Mouse (Mus musculus) mature B cell (primary cell): ENCODE data around the gene Dhx35.

Experiments
- in situ Hi-C: fragments of 300-500 bp; cut with MboI; formaldehyde crosslinking; loops from 2 replicates; pipeline ENCODE4 v1.14.3; 2019

The Dhx35 gene

DNA sequence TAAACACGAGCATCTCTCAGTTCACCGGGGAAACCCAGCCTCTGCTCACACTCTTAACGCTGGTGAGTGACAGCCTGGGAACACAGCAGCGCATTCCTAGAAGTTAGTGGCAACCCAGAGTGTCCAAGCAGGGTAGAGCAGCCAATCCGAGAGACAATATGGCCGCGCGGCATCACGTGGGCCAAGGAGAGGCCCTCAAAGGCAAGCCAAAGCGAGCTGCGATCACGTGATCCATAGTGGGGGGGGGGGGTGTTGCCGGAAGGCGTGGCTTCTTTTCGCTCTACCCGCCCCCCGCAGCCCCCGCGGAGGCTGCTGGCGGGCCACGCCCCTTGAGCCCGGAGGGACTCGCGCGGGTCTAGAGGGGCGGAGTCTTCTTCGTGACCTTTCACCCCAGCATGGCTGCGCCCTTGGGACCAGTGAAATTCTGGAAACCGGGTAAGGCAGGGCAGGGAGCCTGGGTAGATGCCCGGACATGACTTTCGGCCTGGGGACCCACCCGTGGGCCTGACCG is at the start of gene Dhx35:
TSS of gene Dhx35 (plus strand) at position 314 of the 511 bp plus-strand sequence.
- in situ Hi-C loops: no loop called here

DNA sequence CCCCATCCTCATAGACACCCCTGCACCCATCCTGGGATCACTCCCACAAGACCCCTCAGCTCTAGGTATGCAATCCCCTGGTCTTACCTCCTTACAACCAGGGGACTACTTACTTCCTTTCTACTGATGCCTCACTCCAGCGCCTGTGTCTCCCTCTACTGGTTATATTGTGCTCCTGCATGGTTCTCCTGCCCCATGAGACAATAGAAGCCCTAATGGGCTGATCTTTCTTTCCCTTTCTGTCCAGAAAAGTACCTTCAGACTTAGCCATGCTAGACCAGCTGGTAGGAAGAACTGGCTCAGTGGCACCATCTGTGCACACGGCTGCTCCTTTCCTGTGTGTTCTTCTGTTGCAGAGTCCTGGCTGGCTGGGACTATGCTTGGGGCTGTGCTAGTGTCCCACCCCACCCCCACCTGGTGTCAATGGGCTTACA is 49.5 kb upstream of the Dhx35 start:
- in situ Hi-C loops: no loop called here

DNA sequence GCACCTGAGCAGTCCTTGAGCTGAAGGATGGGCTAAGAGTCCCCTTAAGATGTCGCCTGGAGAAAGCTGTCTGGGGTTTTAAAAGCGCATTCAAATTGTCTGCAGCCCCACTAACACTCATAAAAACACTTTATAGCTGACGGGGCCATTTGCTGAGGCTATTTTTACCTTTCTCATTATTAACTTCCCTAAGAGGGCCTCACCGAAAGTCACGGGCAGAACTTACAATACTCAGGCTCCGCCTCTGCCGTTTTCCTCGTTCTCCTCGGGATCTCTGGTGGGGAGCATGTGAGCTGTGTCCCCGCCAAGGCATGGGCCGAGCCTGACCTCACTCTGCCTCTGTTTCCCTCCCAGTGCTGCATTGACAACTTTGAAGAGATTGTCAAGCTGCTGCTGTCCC is 48.4 kb upstream of the Dhx35 start:
- in situ Hi-C loops: no loop called here

DNA sequence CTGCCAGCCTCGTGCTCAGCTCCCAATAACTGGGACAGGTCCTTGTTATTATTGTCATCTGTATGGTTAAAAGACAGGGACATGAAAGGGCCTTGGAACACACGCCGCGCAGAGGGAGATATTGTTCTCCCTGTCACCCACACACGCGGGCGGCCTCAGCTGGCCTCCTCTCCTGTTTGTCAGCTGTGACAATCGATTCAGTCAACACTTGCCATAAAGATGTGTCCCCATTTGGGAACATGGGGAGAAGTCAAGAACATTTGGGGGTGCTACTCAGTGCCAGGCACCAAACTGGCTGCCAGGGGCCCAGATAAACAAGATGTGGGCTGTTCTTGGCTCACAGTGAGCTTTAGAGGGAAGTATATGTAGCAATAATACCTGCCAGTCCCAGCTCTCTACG is 45.2 kb upstream of the Dhx35 start:
- in situ Hi-C loops: no loop called here

DNA sequence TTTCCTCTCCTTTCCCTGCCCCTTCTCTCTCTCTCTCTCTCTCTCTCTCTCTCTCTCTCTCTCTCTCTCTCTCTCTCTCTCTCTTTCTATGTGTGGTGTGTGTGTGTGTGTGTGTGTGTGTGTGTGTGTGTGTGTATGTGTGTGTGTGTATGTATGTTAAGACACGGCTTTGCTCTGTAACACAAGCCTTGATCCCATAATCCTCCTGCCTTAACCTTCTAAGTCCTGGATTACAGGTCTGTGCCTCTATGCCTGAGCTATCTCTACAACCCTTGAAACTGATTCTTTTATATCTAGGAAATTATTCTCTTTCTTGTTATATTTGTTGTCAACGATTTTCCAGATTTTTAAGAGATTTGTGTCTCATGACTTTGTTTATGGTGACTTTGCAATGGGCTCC is 34.4 kb upstream of the Dhx35 start:
- in situ Hi-C loops: no loop called here

DNA sequence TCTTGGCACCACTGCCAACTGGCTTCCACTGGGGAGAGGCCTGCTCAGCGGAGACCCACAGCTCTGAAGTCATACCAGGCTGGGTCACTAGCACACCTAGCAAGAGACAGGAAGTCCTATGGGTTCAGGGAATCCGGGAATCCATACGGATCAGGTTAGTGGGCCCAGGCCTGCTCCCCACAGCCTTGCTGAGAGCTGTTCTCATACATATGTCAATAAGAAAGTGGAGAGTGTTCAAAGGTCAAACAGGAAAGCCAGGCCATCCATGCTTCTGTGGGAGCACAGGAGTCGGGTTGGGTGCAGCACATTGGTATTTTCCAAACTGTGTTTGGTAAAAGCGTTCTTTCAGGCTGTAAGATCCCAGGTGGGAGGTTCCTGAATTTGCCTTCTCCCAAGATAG is 32.3 kb upstream of the Dhx35 start:
- in situ Hi-C loops: no loop called here

DNA sequence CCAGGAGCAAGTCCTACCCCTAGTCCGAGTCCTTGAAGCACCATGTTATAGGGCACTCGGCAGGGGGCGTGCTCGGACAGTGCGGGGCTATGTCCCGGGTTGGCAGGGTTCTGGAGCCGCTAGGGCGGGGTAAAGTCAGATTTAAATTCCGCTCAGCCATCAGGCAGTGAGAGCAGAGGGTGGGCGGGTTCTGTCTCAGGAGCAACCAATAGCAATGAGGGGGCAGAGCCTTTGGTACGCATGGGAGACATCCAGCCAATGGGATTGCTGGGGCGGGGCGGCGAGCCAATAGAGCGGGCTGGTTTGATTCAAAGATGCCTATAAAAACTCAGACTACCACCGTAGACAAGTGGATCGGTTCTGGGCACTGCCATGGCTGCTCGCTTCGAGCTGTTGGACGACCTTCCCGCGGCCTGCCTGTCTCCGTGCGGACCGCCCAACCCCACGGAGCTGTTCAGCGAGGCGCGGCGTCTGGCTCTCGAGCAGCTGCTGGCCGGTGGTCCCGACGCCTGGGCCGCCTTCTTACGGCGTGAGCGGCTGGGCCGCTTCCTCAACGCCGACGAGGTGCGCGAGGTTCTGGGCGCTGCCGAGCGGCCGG is 26.8 kb upstream of the Dhx35 start, which contains the start of gene Fam83d:
TSS of gene Fam83d (plus strand) at position 352 of the 598 bp plus-strand sequence.
- in situ Hi-C loops: no loop called here

DNA sequence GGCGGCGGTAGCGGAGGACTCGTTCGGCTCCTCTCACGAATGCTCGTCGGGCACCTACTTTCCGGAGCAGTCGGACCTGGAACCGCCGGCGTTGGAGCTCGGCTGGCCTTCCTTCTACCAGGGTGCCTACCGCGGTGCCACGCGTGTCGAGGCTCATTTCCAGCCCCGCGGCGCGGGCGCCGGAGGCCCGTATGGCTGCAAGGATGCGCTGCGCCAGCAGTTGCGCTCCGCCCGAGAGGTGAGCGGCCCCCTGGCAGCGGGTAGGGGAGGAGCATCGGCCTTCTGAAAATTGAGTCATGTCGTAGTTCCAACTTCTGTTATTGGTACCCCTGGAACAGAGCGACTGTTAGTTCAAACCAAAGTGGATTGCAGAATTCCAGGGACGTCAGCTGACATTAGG is 26.3 kb upstream of the Dhx35 start:
- in situ Hi-C loops: no loop called here

DNA sequence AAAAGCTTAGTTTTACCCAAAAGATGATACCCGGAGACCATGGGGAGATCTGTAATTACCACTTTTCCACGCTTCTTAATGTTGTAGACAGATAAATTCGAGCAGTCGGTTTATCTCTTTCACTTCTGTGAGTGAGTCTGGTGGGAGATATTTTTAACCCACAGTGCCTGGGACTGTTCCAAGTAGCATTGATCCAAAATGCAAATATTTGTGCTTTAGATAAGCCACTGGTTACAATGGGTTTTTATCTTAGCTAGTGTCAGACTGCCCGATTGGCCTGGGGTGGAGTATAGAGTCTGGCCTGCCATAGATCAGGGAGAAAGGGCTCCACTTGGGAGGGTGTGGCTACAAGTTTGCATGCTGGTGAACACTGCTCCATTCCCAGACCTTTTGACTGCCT is 25.8 kb upstream of the Dhx35 start:
- in situ Hi-C loops: no loop called here

DNA sequence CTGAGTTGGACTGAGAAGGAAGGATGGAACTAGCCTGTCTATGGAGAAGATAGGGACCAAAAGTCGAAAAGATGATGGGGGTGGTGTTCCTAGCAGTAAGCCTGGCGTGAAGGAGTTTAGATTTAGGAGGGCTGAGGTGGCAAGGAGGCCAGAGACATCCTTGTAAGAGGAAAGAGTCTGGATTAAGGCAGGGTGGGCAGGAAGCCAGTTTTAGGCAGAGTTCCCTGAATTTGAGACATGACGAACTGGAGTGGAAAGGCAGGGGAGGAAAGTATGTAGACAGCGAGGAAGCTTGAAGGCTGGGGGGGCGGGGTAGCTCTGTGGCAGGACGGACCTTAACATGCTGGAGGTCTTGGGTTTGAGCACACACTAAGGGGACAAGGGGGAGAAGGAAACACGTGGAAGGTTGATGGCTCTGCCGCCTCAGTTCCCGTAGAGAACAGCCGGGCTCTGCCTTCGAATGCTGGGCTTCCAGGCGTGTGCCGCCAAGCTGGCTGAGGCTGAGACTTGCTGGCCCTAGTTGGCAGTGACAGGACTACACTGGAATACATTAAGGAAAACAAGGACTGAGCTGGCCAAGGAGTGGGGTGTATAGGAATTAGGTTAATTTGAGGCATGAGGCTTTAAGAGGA is 24.4 kb upstream of the Dhx35 start:
- in situ Hi-C loops: no loop called here

DNA sequence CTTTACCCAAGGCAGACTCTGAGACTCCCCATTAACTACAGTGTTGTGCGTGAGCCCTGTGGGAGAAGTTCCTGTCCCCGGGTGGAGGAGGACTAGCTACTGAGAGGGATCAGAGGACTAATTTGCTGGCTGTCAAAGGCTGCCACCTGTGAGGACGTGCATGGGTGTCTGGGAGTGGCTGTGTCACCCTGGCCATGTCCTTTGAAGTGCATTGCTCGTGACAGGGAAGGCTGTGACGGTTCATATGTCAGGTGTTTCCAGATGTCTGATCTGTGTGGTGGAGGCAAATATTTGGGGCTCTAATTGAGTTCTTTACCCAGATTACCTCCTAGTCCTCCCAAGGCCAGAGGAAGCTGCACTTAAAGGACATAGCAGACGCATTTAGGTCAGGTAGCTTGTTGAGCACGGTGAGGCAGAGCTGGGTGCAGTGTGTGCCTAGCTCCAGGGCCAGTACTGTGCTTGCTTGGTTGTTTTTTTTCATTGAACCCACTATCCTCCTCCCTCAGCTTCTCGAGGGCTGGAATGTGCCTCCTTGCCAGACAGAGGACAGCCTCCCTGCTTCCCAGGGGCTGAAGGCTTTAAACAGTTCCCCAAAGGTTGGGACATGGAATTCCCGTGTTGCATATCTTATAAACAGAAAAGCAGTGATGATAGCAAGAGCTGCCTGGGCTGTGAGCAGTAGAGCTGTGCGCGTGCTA is 23.4 kb upstream of the Dhx35 start:
- in situ Hi-C loops: no loop called here

DNA sequence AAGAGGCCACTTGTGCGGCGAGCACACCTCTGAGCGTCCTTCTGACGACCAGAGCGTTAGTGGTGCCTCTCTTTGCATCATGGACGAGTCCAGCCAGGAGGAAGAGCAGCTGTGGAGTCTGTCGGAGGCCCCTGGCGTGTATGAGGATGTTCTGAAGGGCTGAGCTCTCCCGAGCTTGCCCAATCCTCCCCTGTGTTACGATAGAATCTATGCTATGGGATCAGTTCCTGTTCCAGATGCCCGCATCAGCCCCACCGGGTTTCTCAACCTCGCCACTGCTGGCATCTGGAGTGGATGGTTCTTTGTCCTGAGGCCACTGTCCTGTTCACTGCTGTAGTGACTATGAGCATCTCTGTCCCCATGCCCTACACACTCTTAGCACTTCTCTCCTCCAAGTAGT is 21.8 kb upstream of the Dhx35 start:
- in situ Hi-C loops: no loop called here

DNA sequence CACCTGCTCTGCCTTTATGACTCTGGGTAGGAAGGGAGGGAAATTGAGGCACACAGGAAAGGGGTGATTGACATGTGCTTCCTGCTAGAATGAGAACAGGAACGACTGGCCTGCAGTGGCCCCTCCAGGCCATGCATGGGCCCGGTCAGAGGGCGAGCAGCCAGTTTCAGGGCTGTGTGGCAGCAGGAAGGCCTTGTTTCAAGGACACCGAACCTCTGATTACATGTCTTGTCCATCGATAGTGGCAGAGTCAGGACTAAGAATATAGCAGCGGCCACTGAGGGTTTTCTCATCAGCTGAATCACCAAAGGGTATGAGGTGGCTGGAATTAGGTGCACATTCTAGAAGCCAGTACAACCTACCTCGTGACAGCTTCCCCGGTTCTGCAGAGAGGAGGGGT is 19.7 kb upstream of the Dhx35 start:
- in situ Hi-C loops: no loop called here

DNA sequence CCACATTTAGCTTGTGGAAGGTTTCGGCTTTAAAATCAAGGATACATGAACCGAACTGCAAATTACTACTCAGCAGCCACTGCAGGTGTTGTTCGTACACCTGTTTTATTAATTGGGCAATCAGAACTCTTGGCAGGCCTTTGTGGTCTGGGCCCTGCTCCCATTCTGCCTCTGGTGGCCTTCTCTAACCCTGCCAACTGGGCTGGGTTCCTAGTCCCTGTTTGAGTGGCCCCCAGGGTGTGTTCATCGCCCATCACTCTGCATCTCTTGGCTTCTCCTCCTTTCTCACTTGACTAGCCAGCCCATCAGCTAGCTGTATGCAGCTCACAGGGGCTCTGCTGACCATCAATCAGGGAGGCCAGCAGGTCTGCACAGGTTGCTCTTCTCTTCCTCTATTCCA is 17.9 kb upstream of the Dhx35 start:
- in situ Hi-C loops: no loop called here

DNA sequence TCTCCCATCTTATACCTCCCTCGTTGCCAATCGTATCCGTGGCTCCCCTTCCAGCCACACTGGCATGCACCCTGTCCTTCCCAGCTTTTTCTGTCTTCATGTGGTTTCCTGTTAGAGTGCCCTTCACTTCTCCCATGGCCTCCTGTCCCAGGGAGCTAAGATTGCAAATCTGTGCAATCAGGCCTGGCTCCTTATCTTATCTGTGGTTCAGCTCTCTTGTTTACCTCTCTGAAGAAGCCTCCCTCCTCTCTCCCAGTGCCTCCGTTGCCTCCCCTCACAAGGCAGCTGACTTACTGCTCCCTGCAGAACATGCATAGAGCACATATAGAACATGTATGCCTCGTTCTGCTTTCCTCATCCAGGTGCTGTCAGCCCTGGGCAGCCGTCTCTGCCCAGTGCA is 17.1 kb upstream of the Dhx35 start:
- in situ Hi-C loops: no loop called here

DNA sequence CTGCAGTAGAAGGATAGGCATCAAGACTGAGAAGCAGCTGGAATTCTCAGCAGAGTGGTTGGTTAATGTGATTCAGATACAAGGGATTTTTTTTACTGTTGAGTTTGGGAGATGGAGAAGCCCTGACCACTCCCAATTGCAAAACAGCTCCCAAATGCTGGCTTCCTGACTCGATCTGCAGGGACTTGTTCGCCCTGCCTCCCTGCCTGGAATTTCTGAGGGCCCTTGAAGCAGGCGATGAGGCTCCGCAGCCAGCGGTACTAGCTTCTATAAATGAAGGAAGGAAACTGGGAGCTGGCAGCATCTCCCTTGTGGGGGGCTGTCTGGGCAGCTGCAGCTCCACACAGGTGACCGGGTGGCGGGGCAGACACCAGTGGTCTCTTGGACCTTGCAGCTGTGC is 16.3 kb upstream of the Dhx35 start:
- in situ Hi-C loops: no loop called here

DNA sequence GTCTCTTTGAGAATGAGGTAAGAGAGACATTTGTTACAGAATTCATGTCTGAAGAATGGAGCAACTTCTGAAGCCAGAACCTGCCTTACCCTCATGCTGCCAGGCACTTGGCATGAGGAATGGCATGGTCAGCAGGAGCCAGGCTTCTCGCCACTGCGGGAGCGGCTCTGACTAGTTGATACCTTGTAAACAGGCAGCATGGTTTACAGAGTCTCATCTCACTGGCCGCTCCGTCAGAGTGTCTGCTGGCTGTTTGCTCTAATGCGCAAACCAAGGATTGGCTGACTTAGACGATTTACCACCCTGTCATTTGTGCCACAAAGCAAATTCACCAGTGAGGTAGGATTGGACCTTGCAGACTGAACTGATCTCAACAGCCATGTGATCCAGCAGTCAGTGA is 13.5 kb upstream of the Dhx35 start:
- in situ Hi-C loops: no loop called here

DNA sequence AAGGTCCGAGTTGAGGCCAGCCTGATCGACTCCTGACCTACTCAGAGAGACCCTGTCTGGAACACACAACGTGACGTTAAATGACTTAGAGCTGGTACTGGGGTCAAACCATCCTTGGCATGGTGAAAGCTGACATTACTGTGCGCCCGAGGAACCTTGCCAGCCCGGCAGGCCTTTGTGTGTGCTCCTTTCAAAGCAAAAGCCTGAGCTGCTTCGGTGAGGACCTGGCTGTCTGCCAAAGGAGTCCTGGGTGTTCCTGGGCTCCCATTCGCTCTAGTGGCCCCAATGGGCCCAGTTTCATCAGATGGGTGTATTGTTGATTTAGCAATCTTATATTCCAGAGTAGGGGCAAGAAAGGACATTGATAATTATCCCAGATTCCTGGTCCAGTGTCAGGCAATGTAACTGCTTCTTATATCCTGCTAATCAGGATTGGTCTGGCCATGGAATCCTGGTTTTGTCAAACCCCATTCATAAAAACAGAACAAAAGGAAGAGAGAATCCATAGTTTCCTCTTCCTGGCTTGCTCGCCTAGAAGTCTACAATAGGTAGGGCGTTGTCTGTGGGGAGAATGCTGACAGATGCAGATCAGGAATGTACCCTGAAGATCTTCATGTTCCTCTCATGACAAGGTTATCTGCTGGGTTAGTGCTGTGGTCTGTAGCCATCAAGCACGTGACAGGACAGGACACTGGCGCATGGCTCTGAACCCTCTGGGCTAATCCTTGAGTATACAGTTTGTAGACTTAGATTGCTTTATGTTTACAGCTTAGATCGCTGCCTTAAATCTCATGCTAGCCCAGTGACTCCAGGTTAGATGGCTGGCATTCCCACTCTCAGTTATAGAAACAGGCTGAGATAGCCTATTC is 7.4 kb upstream of the Dhx35 start:
- in situ Hi-C loops: no loop called here

DNA sequence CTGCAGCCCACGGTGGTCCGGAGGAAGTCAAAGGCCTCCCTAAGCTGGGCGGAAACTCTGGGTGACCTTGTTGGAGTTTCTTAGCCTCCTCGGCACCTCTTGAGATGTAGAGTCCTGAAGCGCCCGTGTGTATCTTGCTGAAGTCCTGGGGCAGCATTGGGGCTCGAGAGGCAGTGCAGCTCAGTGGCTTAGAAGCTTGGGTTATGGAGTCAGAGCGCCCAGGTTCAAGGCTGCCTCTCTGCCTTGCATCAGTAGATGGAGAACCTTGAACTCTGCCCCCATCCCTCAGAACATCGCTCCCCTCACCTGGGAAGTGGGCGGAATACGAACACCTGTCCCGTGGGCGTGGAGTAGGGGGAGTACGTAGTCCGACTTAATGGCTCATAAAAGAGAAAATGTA is 436 bp downstream of the Dhx35 start:
- in situ Hi-C loops: no loop called here

DNA sequence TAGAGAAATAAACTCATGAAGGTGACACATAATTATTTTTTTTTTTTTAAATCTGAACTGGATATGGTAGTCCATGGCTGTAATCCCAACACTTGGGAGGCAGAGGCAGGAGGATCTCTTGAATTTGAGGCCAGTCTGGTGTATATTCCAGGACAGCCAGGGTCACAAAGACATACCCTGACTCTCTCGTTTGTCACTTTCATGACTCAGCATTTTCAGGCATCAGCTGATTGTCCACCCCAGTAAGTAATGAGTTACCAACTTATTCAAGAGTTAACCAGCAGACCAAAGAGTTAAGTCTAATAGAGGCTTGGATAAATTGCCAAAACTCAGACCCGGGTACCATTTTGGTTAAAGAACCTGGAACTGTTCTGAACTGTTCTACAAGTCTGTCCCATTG is 1.3 kb downstream of the Dhx35 start:
- in situ Hi-C loops: no loop called here

DNA sequence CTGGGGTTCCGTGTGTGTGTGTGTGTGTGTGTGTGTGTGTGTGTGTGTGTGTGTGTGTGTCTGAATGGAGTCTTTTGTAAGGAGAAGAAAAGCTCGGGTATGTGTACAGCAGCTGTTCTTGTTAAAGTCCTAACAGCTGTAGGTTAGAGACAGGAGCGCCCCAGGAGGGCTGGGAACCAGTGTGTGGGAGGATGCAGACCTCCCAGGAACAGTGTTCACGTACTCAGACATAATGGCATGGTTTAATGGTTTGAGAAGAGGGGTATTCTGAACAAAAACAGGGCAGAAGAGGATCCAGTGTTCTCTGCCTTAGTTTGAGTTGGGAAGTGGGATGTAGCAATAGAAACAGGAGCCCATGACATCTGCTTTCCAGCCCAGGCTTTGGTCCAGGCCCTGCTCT is 4.7 kb downstream of the Dhx35 start:
- in situ Hi-C loops: no loop called here

DNA sequence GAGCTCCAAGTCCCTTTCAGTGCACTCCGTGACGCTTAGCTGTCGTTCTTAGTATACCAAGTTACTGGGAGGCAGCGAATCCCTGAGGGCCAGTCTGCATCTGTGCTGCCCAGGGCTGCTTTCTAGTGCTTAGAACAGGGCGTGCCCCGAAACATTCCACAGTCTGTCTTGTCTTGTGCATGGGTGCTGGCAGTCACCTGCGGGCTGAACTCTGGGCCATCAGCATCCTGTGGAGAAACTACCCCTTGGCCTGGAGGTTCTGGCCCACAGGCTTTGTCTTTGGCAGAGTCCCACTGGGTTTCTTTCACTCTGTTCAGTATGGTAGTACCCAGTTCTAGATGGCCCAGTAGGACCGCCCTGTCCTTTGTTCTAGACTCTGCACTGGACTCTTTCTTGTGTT is 6.2 kb downstream of the Dhx35 start:
- in situ Hi-C loops: no loop called here
